Mouse (Mus musculus) gastrocnemius, postnatal 25 days (tissue): ENCODE data around the gene Vmo1. TPM values are rescaled to one million over a fixed set of nuclear protein-coding genes. Genes with fewer than 3 reads are reported as not detected.

Experiments
- DNase-seq: peaks from one replicate; pipeline ENCODE4 v3.0.0; 2022
- total RNA-seq, 2 experiments: library from RNA; stranded (reverse); gene quantifications; 1 replicate in 1 of 2; 2 replicates in 1 of 2; pipeline ENCODE4 v1.2.3; 2021

The Vmo1 gene
- total RNA-seq, 2 experiments from 2014 or later: not detected

GRCm38 (mm10) chr11:70469764-70470163, 44.7 kb downstream of the Vmo1 start:
- no peak for DNase-seq

GRCm38 (mm10) chr11:70467902-70468619, 46.4 kb downstream of the Vmo1 start:
- no peak for DNase-seq

GRCm38 (mm10) chr11:70465824-70466223, 48.6 kb downstream of the Vmo1 start:
- no peak for DNase-seq

GRCm38 (mm10) chr11:70465211-70465610, 49.2 kb downstream of the Vmo1 start:
- no peak for DNase-seq

GRCm38 (mm10) chr11:70463970-70464369, 50.4 kb downstream of the Vmo1 start:
- no peak for DNase-seq

Other genes starting within 250 kb of the Vmo1 start
- gene Alox12e, start 192.0 kb downstream of the Vmo1 start, total RNA-seq: not detected
- gene Alox15, start 162.6 kb downstream of the Vmo1 start, total RNA-seq: under 1 TPM in 1 of 2 experiments, not detected in 1; 0.91 TPM
- 10 to 100 TPM; 15.5 to 18.5 TPM for gene Pelp1, start 104.6 kb downstream of the Vmo1 start, total RNA-seq
- gene Arrb2, start 82.0 kb downstream of the Vmo1 start, total RNA-seq: 1 to 10 TPM; 7.5 to 9.0 TPM
- 1 to 10 TPM; 5.6 to 6.2 TPM for gene Med11, start 62.7 kb downstream of the Vmo1 start, total RNA-seq
- under 1 TPM; 0.38 to 0.97 TPM for gene Zmynd15, start 55.2 kb downstream of the Vmo1 start, total RNA-seq
- 1 to 10 TPM; 1.3 to 2.0 TPM for gene Cxcl16, start 54.6 kb downstream of the Vmo1 start, total RNA-seq
- not detected for gene Tm4sf5, start 9.4 kb downstream of the Vmo1 start, total RNA-seq
- gene Gltpd2, start 4.6 kb upstream of the Vmo1 start, total RNA-seq: not detected
- gene Psmb6, start 10.8 kb upstream of the Vmo1 start, total RNA-seq: 100 to 1,000 TPM; 242 to 248 TPM
- gene Gm40193, start 18.3 kb upstream of the Vmo1 start, total RNA-seq: not detected
- 10 to 100 TPM; 17.4 to 17.7 TPM for gene Pld2, start 25.4 kb upstream of the Vmo1 start, total RNA-seq
- gene Mink1, start 48.3 kb upstream of the Vmo1 start, total RNA-seq: 10 to 100 TPM; 26.3 to 27.2 TPM
- gene 4930544D05Rik, start 101.2 kb upstream of the Vmo1 start, total RNA-seq: not detected
- gene Chrne, start 104.6 kb upstream of the Vmo1 start, total RNA-seq: 10 to 100 TPM; 22.6 to 24.7 TPM
- gene Gp1ba, start 124.5 kb upstream of the Vmo1 start, total RNA-seq: not detected
- gene Rnf167, start 132.6 kb upstream of the Vmo1 start, total RNA-seq: 10 to 100 TPM; 29.5 to 32.6 TPM
- gene Slc25a11, start 132.9 kb upstream of the Vmo1 start, total RNA-seq: 100 to 1,000 TPM; 307 to 310 TPM
- gene Pfn1, start 140.0 kb upstream of the Vmo1 start, total RNA-seq: 100 to 1,000 TPM; 284 to 293 TPM
- gene Eno3, start 142.6 kb upstream of the Vmo1 start, total RNA-seq: 1,000 to 10,000 TPM; 7,828 to 7,878 TPM
- gene Spag7, start 154.8 kb upstream of the Vmo1 start, total RNA-seq: 10 to 100 TPM; 81.6 to 82.3 TPM
- gene Camta2, start 173.5 kb upstream of the Vmo1 start, total RNA-seq: 10 to 100 TPM; 36.9 to 37.3 TPM
- gene Inca1, start 185.5 kb upstream of the Vmo1 start, total RNA-seq: 1 to 10 TPM; 5.6 to 9.0 TPM
- 100 to 1,000 TPM; 388 to 467 TPM for gene Kif1c, start 185.9 kb upstream of the Vmo1 start, total RNA-seq
- 1 to 10 TPM; 8.8 to 9.6 TPM for gene Zfp3, start 249.6 kb upstream of the Vmo1 start, total RNA-seq